Mouse (Mus musculus) embryonic fibroblast, embryonic 13.5 days (primary cell): ENCODE measurements around the gene Pmpcb.

Experiments
- CTCF ChIP-seq: IDR thresholded peaks from 2 replicates; pipeline ENCODE4 v1.5.1; 2011; ENCODE audit warnings: mild to moderate bottlenecking, control low read depth, low read length, moderate library complexity, borderline replicate concordance; ENCODE audit not compliant: insufficient read depth
- POLR2A ChIP-seq: IDR thresholded peaks from 2 replicates; pipeline ENCODE4 v1.6.1; 2011; ENCODE audit warnings: low read depth, mild to moderate bottlenecking, control low read depth, low read length, moderate library complexity

GRCm38 (mm10) chr5:21737620-21738019 lies 679 bp downstream of the Pmpcb start:
- TF ChIP-seq POLR2A (no peak), CTCF (no peak)
